Mouse (Mus musculus) fibroblast of lung, adult 2 months (primary cell): ENCODE data around the gene Kcnab1.

ENCODE experiments used
- DNase-seq: peaks from one replicate; pipeline ENCODE4 v3.0.0-alpha.2; 2011; ENCODE audit warnings: low read depth

Gene Kcnab1

DNA sequence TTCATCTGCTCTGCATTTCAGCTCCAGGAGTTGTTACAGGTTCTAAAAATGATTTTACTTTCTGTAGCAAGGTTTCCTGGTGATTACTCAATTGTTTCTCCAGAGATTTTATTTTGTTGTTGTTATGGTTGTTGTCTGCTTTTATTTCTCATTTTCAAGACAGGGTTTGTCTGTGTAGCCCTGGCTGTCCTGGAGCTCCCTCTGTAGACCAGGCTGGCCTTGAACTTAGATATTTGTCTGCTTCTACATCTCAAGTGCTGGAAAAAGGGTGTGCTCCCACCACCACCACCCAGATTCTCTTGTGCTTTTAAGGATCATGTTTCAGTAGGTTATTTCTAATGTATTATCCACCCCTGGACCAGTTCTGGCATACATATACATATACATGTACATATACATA, 207.6 kb downstream of the Kcnab1 start:
- no peak for DNase-seq

- DNase-seq: no peak
Observed at GRCm38 (mm10) chr3:65317876-65318537, 208.8 kb downstream of the Kcnab1 start.

DNA sequence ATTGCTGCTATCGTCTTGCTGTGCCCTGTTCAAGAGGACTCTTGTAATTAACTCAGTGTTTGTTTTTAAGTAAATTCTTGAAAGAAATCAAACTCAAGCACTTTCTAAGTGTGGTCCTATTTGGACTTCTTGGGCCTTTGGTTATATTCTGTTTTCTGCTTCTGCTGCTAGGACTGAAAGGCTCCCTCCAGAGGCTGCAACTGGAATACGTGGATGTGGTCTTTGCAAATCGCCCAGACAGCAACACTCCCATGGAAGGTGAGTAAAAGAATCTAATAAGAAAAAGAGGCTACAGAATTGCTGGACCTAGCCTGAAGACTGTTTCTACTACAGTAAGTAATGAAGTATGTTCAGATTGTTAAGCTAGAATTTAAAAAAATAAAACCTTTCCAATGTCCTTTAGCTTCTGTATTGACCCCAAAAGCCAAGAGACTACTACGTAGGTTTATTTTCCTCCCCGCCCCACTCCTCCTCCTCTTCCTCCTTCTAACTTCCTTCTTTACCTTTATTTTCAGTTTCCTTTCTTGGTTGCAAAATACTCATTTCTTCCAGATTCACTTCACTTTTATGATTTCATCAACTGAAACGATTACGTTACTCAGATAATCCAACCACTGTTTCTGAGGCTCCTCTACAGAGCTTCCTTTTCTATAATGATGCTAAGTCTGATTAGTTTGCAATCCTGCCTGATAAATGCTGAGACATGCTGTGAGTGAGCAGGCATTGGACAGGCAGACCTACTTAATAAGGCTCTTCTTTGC, 210.2 kb downstream of the Kcnab1 start:
- no peak for DNase-seq

DNA sequence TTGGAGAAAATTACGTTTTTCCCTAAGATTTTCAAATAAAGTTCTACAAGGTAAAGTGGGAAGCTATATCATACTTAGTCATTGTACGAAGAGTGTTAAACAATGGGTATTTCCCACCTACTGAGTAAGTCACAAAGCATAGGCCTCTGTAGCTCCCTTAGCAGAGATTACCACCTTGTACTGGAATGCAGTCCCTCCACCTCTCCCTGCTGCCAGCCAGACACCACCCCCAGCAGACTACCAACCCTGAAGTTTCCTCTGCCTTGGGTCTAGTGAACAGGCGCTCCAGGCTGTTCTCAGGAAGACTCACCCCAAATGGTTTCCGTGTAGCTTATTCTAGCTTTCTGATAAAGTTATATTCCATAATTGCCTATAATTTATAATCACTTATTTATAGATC, 211.8 kb downstream of the Kcnab1 start:
- no peak for DNase-seq

DNA sequence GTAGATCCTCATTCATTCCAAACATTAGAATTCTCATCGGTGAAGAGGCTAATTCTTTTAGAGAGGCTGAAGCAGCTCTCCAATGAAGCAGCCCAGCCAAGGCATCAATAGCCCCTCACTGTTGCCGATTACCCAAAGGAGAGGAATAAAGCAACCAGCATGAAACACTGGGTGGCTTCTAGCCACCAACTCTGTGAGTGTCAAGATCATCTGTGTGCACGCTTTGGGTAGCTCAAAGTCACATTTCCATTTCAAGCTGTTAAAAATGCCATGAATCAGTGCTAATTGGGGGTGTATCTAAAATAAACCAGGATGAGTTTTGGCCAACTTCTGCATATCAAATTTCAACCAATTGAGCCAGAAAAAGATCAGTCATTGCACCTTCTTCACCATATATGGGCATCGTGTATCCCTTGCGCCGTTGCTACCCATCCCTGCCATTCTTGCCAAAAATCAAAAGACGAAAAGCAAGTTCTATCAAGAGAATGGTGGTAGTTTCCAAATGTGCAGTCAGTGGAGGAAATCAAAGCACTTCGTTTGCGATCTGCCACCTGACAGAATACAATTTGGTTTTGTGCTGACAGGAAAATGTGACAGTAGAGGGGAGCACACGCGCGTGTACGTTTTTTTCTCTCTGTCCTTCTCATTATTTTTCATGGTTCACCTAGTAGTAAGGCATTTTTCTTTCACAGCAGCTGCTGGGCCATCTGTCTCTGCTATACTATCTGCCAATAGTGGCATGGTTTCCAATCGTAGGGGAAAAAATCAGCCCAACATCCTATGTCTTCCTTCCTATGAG, 213.0 kb downstream of the Kcnab1 start:
- no peak for DNase-seq

GRCm38 (mm10) chr3:65325254-65325653, 216.1 kb downstream of the Kcnab1 start:
- DNase-seq: no peak

GRCm38 (mm10) chr3:65328814-65329213, 219.6 kb downstream of the Kcnab1 start:
- no peak for DNase-seq

DNA sequence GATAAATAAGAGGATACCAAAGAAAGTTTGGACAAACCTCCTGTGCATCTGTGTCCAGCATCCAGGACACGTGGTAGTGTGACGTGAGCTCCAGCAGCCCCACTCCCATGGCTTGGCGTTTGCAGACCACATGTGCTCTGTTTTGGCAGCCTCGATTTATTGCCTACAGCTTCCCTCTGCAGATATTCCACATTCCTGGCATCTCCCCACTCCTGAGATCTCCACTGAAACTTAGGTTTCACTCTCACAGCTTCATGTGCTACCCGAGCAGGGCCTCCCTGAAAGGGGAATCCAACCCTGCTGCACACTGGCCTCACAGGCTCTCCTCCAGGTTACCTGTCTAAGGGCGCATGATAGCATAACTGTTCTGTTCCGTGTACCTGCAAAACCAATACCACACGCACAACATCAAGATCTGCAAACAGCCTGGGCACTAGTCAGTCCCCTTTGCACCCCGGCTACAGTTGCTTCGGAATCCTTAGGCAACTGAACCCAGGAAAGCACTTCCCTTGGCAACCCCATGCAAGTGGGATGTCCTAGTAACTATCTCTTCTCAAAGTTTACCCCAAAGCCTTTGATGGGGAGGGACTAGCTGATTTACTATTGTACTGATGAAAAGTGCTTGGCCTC, 228.8 kb downstream of the Kcnab1 start:
- DNase-seq: no peak

GRCm38 (mm10) chr3:65340173-65340951, 231.2 kb downstream of the Kcnab1 start:
- DNase-seq: no peak

DNA sequence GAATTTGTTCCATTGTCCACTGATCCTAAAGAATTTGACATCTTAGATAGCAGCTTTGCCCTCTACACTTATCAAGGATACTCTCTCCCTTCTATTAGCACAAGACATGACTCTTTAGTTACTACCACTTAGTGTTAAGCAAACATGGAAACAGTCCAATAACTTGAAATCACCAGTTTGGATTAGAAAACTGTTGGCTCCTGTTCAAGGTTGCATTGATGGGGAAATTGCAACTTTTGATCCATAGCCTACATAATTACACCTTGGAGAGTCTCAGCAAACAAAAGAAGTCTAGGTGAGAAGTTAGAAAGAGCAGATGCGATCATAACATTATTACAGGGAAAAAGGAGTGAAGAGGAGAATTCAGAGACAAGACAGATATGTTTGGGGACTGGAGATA, 237.0 kb downstream of the Kcnab1 start:
- DNase-seq: no peak

- DNase-seq: no peak
Observed at GRCm38 (mm10) chr3:65352278-65353127, 243.3 kb downstream of the Kcnab1 start.

GRCm38 (mm10) chr3:65353263-65354037, 244.3 kb downstream of the Kcnab1 start:
- no peak for DNase-seq

DNA sequence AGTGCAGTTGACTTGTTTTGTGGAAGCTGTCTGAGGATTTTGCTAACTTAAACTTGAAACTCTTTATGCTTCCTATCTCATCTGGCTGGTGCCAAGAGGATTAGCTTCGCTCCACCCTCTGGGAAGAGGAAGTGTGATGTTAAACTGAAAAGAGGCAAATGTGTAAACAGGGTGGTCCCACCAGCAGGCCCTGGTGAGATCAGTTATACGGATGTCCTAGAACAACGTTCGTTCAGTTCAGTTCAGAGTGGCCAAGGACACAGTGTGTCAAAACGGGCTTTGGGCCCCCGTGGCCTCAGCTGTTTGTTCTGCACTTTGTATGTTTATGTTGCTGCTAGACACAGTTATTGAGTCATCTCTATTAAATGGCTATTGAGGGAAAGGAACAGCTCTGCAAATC, 246.3 kb downstream of the Kcnab1 start:
- DNase-seq: no peak

DNA sequence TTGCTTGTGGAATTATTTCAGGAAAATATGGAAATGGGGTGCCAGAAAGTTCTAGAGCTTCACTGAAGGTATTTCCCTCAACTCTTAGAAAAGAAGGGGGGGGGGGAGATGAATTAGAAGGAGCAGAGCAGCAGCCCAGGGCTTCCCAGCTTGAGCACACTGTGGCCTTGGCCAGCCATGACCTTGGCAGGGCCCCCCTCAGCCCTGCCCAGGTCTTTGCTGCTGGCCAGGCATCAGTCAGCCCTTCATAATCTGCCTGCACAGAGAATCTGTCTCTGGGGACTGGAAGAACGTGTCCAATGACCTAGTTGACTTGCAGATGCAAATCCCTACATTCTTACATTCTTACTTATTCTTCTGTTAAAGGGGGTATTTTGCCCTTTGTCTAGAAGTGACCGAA, 249.1 kb downstream of the Kcnab1 start:
- DNase-seq: no peak

DNA sequence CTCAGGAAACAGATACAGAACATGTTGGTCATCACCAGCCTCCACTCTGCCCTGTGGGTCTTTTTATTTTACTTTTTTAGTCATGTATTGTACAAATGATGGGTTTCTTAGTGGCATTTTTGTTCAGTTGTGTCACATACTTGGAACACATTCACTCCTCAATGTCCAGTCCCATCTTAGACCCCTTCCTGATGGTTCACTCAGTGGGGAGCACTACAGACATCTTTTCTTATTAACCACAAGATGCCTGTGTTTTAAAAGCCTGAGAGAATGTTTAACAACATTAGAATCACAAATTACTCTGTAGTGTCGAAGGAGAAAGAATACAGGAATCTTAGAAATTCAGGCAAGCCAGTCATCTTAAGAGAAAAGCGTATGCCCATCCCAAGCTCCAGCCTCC, 249.7 kb downstream of the Kcnab1 start:
- DNase-seq: no peak

DNA sequence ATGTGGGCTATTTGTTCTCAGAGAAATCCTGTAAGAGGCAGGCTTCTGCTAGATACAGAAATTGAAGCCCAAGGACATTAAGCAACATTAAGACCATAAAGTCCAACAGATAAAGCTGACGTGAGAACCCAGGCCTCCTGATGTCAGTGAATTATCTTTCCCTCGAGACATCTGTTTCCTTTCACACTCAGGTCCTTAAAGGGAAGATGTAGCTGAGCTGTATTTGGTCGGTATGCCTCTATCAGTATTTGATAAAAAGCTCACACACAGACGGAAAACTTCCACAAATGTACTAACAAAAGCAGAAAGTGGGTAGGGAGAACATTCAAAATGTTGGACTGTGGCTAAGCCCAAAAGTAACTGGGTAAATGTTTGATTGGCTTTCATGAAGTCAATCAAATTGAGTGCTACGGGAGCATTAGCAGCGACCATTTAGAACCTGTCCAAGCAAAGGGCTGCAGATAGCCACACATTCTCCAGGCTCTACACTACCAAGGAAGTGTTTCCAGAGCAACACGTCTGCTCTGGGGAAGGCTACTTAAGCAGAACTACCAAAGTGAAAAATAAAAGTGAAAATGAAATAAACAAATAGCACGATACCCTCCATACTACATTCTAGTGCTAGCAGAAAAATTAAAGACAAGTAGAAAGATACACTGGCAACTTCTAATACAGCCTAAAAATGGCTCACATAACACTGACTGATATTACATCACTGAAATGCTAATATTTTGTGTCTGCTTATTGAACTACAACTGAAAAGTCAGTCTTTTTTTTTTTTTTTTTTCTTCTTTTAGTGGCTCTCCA, 251.2 kb downstream of the Kcnab1 start:
- DNase-seq: no peak

DNA sequence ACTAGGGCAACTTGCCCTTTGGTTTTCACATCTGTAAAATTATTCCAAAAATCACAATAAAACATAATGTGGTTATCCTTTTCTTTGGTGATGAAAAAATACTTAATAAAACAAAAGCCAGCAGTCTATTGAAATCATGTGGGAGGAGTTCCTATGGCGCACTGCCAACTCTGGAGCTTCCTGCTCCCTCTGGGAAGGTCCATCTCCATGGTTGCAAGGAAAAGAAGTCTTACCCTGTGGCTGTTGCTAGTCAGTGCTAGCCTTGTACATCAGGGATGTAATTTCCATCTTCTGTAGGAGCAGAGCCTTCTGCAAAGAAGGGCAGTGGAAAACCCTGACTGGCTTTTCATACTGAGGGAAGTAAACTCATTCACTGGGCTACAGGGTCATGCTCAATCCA, 254.3 kb downstream of the Kcnab1 start:
- no peak for DNase-seq

- no peak for DNase-seq
Observed at GRCm38 (mm10) chr3:65365184-65365583, 256.0 kb downstream of the Kcnab1 start.
